Mouse (Mus musculus) ES-Bruce4 (cell line): ENCODE measurements around the gene Gp1bb. TPM values are rescaled to one million over a fixed set of nuclear protein-coding genes. Genes with fewer than 3 reads are reported as not detected.

Experiments used
- H3K27ac ChIP-seq: 2 replicates; pipeline ENCODE4 v1.5.1; 2012; ENCODE audit warnings: low read length, inconsistent platforms; ENCODE audit not compliant: insufficient read depth
- H3K27me3 ChIP-seq: 2 replicates; pipeline ENCODE4 v1.6.1; 2012; ENCODE audit warnings: mild to moderate bottlenecking, low read length, inconsistent platforms; ENCODE audit not compliant: control insufficient read depth, poor library complexity, insufficient read depth, severe bottlenecking
- H3K36me3 ChIP-seq: 2 replicates; pipeline ENCODE4 v1.6.1; 2012; ENCODE audit warnings: inconsistent platforms, mild to moderate bottlenecking, low read length, moderate library complexity; ENCODE audit not compliant: control insufficient read depth, poor library complexity, insufficient read depth, severe bottlenecking
- H3K4me1 ChIP-seq: one replicate; pipeline ENCODE4 v1.8.1; 2011; ENCODE audit warnings: low read length; ENCODE audit not compliant: control insufficient read depth, insufficient read depth
- H3K4me3 ChIP-seq: 2 replicates; pipeline ENCODE4 v1.5.1; 2011; ENCODE audit warnings: low read depth, mild to moderate bottlenecking, low read length
- H3K9ac ChIP-seq: 2 replicates; pipeline ENCODE4 v1.6.1; 2012; ENCODE audit warnings: low read depth, mild to moderate bottlenecking, inconsistent platforms; ENCODE audit not compliant: poor library complexity, severe bottlenecking
- H3K9me3 ChIP-seq: replicated peaks from 2 replicates; pipeline ENCODE4 v1.6.1; 2012; ENCODE audit warnings: mild to moderate bottlenecking, low read length, inconsistent platforms; ENCODE audit not compliant: control insufficient read depth, poor library complexity, insufficient read depth, severe bottlenecking
- CTCF ChIP-seq: IDR thresholded peaks from one replicate; pipeline ENCODE4 v1.8.1; 2011; ENCODE audit warnings: low read depth, low read length
- EP300 ChIP-seq: IDR thresholded peaks from 2 replicates; pipeline ENCODE4 v1.6.1; 2011; ENCODE audit warnings: low read depth, low read length; ENCODE audit not compliant: insufficient read depth
- POLR2A ChIP-seq: IDR thresholded peaks from one replicate; pipeline ENCODE4 v1.8.1; 2011; ENCODE audit warnings: low read length; ENCODE audit not compliant: insufficient read depth
- polyA plus RNA-seq: library from polyadenylated mRNA; stranded (reverse); fragments of >200 nt; gene quantifications from 2 replicates; pipeline ENCODE4 v1.2.4, GENCODE M21; 2011; ENCODE audit warnings: low read depth; ENCODE audit not compliant: missing spikeins, insufficient read depth, insufficient read length

The Gp1bb gene
- polyA plus RNA-seq, 1 experiment, result not detected

- no peaks in the 10 kb centered on the region for H3K9me3 ChIP-seq
- TF ChIP-seq EP300 (no peak), POLR2A (no peak), CTCF (no peak)
- H3K27ac ChIP-seq, result no peak overlapping the region
- H3K4me3 ChIP-seq, result no peak overlapping the region
- peaks cover 3% of the 10 kb centered on the region for H3K4me1 ChIP-seq
- H3K36me3 ChIP-seq, result no peaks in the 10 kb centered on the region
- H3K9ac ChIP-seq, result no peak overlapping the region
- no peaks in the 10 kb centered on the region for H3K27me3 ChIP-seq
Measured at GRCm38 (mm10) chr16:18639382-18639929, 17.3 kb upstream of the Gp1bb start.

DNA sequence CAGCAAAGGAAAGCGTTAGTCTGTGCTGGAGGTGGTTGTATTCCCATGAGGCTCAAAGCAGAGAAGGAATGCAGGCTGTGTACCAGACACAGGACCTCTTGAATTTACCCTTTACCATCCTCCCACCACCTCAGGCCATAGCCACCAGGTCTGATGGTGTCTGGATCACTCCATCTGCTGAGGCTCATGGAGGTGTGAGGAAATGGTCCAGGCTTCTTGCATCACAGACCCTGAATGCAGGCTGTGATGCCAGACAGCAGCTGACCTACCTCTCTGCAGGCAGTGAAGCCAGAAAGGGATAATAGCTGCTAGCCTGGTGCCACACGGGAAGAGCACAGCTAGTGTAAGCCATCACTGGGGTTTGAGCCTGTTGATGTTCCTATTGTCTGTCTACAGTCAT, 16.2 kb upstream of the Gp1bb start:
- Histone ChIP-seq H3K9me3 (no peaks in the 10 kb centered on the region), H3K27me3 (no peaks in the 10 kb centered on the region), H3K4me1 (peaks cover 3% of the 10 kb centered on the region), H3K27ac (no peak overlapping the region), H3K36me3 (no peaks in the 10 kb centered on the region), H3K9ac (no peak overlapping the region), H3K4me3 (no peak overlapping the region)
- TF ChIP-seq EP300 (no peak), POLR2A (no peak), CTCF (no peak)

- H3K36me3 ChIP-seq, result no peaks in the 10 kb centered on the region
- TF ChIP-seq EP300 (no peak), POLR2A (no peak), CTCF (no peak)
- peaks cover 3% of the 10 kb centered on the region for H3K4me1 ChIP-seq
- no peak overlapping the region for H3K27ac ChIP-seq
- H3K9ac ChIP-seq, result no peak overlapping the region
- no peaks in the 10 kb centered on the region for H3K27me3 ChIP-seq
- H3K4me3 ChIP-seq, result no peak overlapping the region
- H3K9me3 ChIP-seq, result no peaks in the 10 kb centered on the region
Measured at GRCm38 (mm10) chr16:18636804-18637203, 14.6 kb upstream of the Gp1bb start.

DNA sequence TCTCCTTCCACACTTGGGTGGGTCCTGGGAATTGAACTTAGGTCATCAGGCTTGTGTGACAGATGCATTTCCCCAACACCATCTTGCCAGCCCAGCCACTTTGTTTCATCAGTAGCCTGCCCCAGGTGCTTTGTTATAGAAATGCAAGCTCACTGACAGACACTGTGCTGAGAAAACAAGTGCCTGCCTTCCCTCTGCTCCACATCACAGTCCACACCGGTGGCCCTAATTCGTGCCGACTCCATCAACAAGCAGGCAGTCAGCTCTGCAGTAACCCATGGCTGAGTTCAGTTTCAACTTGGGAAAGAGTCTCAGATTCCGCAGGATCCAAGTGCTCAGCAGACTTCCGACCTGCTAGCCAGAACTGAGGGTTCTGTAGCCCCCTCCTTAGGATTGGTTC, 14.2 kb upstream of the Gp1bb start:
- Histone ChIP-seq H3K4me3 (no peak overlapping the region), H3K36me3 (no peaks in the 10 kb centered on the region), H3K9me3 (no peaks in the 10 kb centered on the region), H3K27ac (no peak overlapping the region), H3K4me1 (peaks cover 3% of the 10 kb centered on the region), H3K27me3 (no peaks in the 10 kb centered on the region), H3K9ac (no peak overlapping the region)
- TF ChIP-seq CTCF, result no peak
- no peak for TF ChIP-seq POLR2A
- TF ChIP-seq EP300, result no peak

DNA sequence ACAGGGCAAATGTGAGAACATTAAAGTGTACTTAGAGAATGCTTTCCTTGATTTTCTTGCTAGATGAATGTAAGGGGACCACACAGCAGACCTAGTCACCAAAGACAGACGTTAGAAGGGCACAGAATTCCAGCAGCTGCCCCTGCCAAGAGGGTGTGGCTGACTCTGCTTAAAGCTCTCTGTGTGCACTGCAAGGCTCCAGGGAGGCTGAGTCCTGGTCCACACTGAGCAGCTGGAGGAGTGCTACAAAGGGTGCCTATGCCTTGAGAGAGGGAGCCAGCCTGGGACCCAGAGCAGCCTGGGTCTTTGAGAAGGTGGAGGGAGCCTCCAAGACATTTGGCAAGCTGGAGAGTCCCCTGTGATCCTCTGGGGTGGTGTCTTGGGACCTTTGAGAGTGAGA, 11.1 kb upstream of the Gp1bb start:
- no peak overlapping the region for H3K4me3 ChIP-seq
- H3K9ac ChIP-seq, result no peak overlapping the region
- TF ChIP-seq CTCF, result no peak
- TF ChIP-seq EP300, result no peak
- no peak for TF ChIP-seq POLR2A
- no peaks in the 10 kb centered on the region for H3K9me3 ChIP-seq
- H3K27me3 ChIP-seq, result peaks cover 8% of the 10 kb centered on the region
- peaks cover 3% of the 10 kb centered on the region for H3K4me1 ChIP-seq
- H3K27ac ChIP-seq, result no peak overlapping the region
- no peaks in the 10 kb centered on the region for H3K36me3 ChIP-seq

DNA sequence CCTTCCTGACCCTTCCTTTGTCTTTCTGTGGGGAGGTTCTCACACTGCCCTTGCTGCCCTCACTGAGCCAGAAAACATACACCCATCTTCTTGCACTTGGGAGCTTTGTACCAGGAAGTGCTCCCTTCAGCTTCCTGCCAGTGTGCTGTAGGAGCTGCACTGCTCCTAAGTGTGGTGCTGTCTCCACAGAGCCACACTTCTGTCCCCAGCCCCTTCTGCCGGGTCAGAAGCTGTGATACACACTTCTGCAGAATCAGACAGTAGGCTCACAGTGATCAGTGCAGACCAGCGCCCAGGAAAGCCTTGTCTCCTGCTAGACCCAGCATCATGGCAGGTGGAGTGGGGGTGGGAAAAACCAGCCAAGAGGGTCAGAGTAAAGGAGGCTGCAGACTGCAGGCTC, 10.6 kb upstream of the Gp1bb start:
- H3K27me3 ChIP-seq, result peaks cover 8% of the 10 kb centered on the region
- H3K9me3 ChIP-seq, result no peaks in the 10 kb centered on the region
- no peak overlapping the region for H3K9ac ChIP-seq
- TF ChIP-seq CTCF, result no peak
- no peak for TF ChIP-seq EP300
- TF ChIP-seq POLR2A, result no peak
- no peaks in the 10 kb centered on the region for H3K36me3 ChIP-seq
- no peak overlapping the region for H3K27ac ChIP-seq
- peaks cover 3% of the 10 kb centered on the region for H3K4me1 ChIP-seq
- H3K4me3 ChIP-seq, result no peak overlapping the region

DNA sequence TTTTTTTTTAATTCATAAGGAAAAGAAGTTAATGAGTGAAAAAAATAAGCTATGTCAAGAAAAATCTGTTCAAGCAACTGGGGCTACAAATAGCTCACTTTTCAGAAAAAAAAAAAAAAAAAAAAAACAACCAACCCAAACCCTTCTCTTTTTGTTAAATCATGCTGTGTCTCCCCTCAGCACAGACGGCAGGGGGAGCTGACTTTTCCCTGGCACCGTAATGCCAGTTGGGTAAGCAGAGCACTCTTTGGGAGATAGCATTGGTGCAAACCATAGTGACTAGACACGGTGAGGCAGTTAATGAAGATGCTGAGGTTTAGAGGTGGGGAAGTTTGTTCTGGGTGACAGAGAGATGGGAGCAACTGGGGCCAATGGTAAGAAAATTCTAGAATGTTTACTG, 9.9 kb upstream of the Gp1bb start:
- no peaks in the 10 kb centered on the region for H3K36me3 ChIP-seq

More for the DNA sequence above, 9.9 kb upstream of the Gp1bb start:
- no peak overlapping the region for H3K4me3 ChIP-seq
- TF ChIP-seq POLR2A (no peak), CTCF (no peak), EP300 (no peak)
- peaks cover 8% of the 10 kb centered on the region for H3K27me3 ChIP-seq
- no peak overlapping the region for H3K9ac ChIP-seq
- H3K9me3 ChIP-seq, result no peaks in the 10 kb centered on the region
- no peak overlapping the region for H3K27ac ChIP-seq
- peaks cover 3% of the 10 kb centered on the region for H3K4me1 ChIP-seq
